Mouse (Mus musculus): ENCODE results near the gene Plekhm2.

DNA sequence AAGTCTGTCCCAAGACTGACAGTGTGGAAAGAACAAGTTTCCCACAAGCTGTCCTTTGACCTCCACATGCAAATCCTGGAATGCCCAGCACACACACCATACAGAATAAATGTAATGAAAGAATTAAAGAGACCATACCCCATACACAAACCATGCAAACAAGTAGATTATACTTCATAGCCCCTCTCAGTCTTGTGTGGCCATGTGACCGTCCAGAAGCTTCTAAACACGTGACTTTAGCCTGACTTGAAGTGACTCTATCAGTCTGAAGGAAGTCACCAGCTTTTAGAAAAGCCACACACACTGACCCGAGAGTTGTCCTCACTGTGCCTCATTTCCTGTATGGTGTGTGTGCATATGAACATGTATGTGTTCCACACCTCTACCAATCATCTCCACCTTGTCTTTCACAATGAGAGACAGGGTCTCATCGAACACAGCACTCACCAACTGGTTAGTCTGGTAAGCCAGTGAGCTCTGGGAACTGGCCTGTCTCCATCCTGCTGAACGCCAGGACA lies 11.8 kb upstream of the Plekhm2 start:
- TF ChIP-seq POLR2A (IDR thresholded peaks at IDR 0.05; ENCODE audit: borderline replicate concordance, extremely low read depth, insufficient read depth, insufficient read length, poor library complexity, severe bottlenecking) (no peak), CTCF (IDR thresholded peaks at IDR 0.05; ENCODE audit: borderline replicate concordance, extremely low read depth, insufficient read depth, insufficient read length) (no peak)
